Mouse (Mus musculus) MEL (cell line): ENCODE results near the gene Ctnna2.

Experiments
- JUND ChIP-seq: IDR thresholded peaks from 2 replicates; pipeline ENCODE4 v1.6.1; 2011; ENCODE audit warnings: low read depth, mild to moderate bottlenecking, improper control_type of control experiment, low read length
- USF2 ChIP-seq, 2 experiments: IDR thresholded peaks; 2 replicates each; pipeline ENCODE4 v1.6.1; 2011 to 2012; ENCODE audit warnings: improper control_type of control experiment in 2 of 2, low read length in 2 of 2, borderline replicate concordance in 1 of 2, inconsistent platforms in 1 of 2, low read depth in 1 of 2, mild to moderate bottlenecking in 1 of 2; ENCODE audit not compliant: insufficient read depth in 1 of 2

DNA sequence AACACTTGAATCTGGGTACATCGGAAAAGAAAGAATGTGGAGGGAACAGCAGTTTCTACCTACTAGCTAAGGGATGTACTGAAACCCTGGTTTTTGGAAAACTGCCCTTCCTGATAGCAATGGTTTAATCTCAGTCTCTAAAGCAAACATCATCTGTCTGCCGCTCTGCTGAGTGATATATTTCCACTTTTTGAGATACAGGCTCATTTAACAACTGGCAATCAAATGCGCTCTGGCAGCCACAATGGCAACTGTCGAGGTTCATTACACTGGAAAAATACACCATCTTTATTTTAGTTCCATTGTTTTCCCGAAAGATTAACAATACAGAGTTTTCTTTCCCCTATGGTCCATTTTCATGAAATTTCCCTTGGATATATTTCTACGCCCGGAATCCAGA, 506.2 kb downstream of the Ctnna2 start:
- no peak for TF ChIP-seq JUND
- TF ChIP-seq USF2 (IDR thresholded peaks at IDR 0.05; ENCODE audit: borderline replicate concordance in 1 of 2, insufficient read depth in 1 of 2, low read depth in 1 of 2, low read length in 2 of 2) = no peak
